Mouse (Mus musculus) erythroblast, embryonic 14.5 days (primary cell): ENCODE measurements at regions not wholly inside any gene's neighbourhood (a gene's known extent, or its start where the extent isn't known, plus 50 kb on each side); places are given as distances from the start of the nearest gene placed in this dataset.
A peak's percentile ranks its signal among the peaks of the same experiment; 100 is the strongest.

ENCODE experiments used
- H3K27me3 ChIP-seq: 2 replicates; pipeline ENCODE4 v1.6.1; 2012; ENCODE audit warnings: inconsistent platforms; ENCODE audit not compliant: control insufficient read depth
- H3K36me3 ChIP-seq: 2 replicates; pipeline ENCODE4 v1.6.1; 2012; ENCODE audit warnings: mild to moderate bottlenecking, inconsistent platforms; ENCODE audit not compliant: control insufficient read depth
- H3K4me1 ChIP-seq: 2 replicates; pipeline ENCODE4 v1.6.1; 2012; ENCODE audit warnings: inconsistent platforms; ENCODE audit not compliant: control insufficient read depth
- H3K4me3 ChIP-seq: replicated peaks from 2 replicates; pipeline ENCODE3; 2012; ENCODE audit warnings: moderate library complexity, mild to moderate bottlenecking, inconsistent platforms
- H3K9me3 ChIP-seq: 2 replicates; pipeline ENCODE4 v1.6.1; 2012; ENCODE audit warnings: low read length, inconsistent platforms, mixed read lengths; ENCODE audit not compliant: control insufficient read depth
- GATA1 ChIP-seq: IDR thresholded peaks from 2 replicates; pipeline ENCODE4 v1.6.1; 2012; ENCODE audit warnings: low read length, inconsistent platforms, mixed read lengths
- TAL1 ChIP-seq: IDR thresholded peaks from 3 replicates; pipeline ENCODE4 v1.6.1; 2012; ENCODE audit warnings: low read length, inconsistent platforms, mixed read lengths

- no peak for TF ChIP-seq TAL1
- no peak for TF ChIP-seq GATA1
These were observed 3563.9 kb upstream of the Gm7489 start for GRCm38 (mm10) chr15:50320796-50321195.

GRCm38 (mm10) chr15:50345536-50345935 is 3539.2 kb upstream of the Gm7489 start:
- TF ChIP-seq TAL1 = no peak
- TF ChIP-seq GATA1 = no peak
- Histone ChIP-seq H3K36me3 (no peaks in the 10 kb centered on the region), H3K9me3 (no peaks in the 10 kb centered on the region), H3K4me1 (no peaks in the 10 kb centered on the region), H3K4me3 (no peak overlapping the region), H3K27me3 (no peaks in the 10 kb centered on the region)

More at GRCm38 (mm10) chr15:50320796-50321195, 3563.9 kb upstream of the Gm7489 start:
- Histone ChIP-seq H3K36me3 (no peaks in the 10 kb centered on the region), H3K27me3 (no peaks in the 10 kb centered on the region), H3K4me1 (no peaks in the 10 kb centered on the region), H3K9me3 (no peaks in the 10 kb centered on the region), H3K4me3 (no peak overlapping the region)

- TF ChIP-seq TAL1 (no peak), GATA1 (no peak)
- Histone ChIP-seq H3K4me1 (no peaks in the 10 kb centered on the region), H3K4me3 (no peak overlapping the region), H3K27me3 (no peaks in the 10 kb centered on the region), H3K9me3 (no peaks in the 10 kb centered on the region), H3K36me3 (no peaks in the 10 kb centered on the region)
These were observed 3537.8 kb upstream of the Gm7489 start for GRCm38 (mm10) chr15:50346953-50347352.

- no peaks in the 10 kb centered on the region for H3K36me3 ChIP-seq
- H3K4me1 ChIP-seq = no peaks in the 10 kb centered on the region; the same call in 1 of the 2 replicates
- no peaks in the 10 kb centered on the region for H3K9me3 ChIP-seq
- no peak overlapping the region for H3K4me3 ChIP-seq
- TF ChIP-seq TAL1 (no peak), GATA1 (no peak)
- H3K27me3 ChIP-seq = no peaks in the 10 kb centered on the region
These were observed 3524.4 kb upstream of the Gm7489 start for GRCm38 (mm10) chr15:50360033-50360988.

GRCm38 (mm10) chr15:50361334-50361733 is 3523.4 kb upstream of the Gm7489 start:
- H3K9me3 ChIP-seq = no peaks in the 10 kb centered on the region
- TF ChIP-seq TAL1 = no peak
- TF ChIP-seq GATA1 = no peak

GRCm38 (mm10) chr15:50361751-50362507 is 3522.8 kb upstream of the Gm7489 start:
- no peaks in the 10 kb centered on the region for H3K36me3 ChIP-seq
- H3K9me3 ChIP-seq = no peaks in the 10 kb centered on the region
- peak overlapping the region; percentile 40 for H3K4me3 ChIP-seq
- H3K27me3 ChIP-seq = no peaks in the 10 kb centered on the region
- TF ChIP-seq GATA1 = no peak
- no peak for TF ChIP-seq TAL1
- no peaks in the 10 kb centered on the region; the same call in 1 of the 2 replicates for H3K4me1 ChIP-seq

More at GRCm38 (mm10) chr15:50361334-50361733, 3523.4 kb upstream of the Gm7489 start:
- no peaks in the 10 kb centered on the region for H3K27me3 ChIP-seq
- H3K4me1 ChIP-seq = no peaks in the 10 kb centered on the region; the same call in 1 of the 2 replicates
- H3K36me3 ChIP-seq = no peaks in the 10 kb centered on the region
- H3K4me3 ChIP-seq = no peak overlapping the region

- TF ChIP-seq GATA1 (no peak), TAL1 (no peak)
- Histone ChIP-seq H3K9me3 (no peaks in the 10 kb centered on the region), H3K4me3 (no peak overlapping the region)
These were observed 3484.5 kb upstream of the Gm7489 start for GRCm38 (mm10) chr15:50400006-50400781.

GRCm38 (mm10) chr15:50401386-50401785 is 3483.3 kb upstream of the Gm7489 start:
- Histone ChIP-seq H3K4me3 (no peak overlapping the region), H3K9me3 (no peaks in the 10 kb centered on the region)
- TF ChIP-seq GATA1 (no peak), TAL1 (no peak)

More at GRCm38 (mm10) chr15:50400006-50400781, 3484.5 kb upstream of the Gm7489 start:
- no peaks in the 10 kb centered on the region for H3K4me1 ChIP-seq
- no peaks in the 10 kb centered on the region for H3K27me3 ChIP-seq
- H3K36me3 ChIP-seq = no peaks in the 10 kb centered on the region

More at GRCm38 (mm10) chr15:50401386-50401785, 3483.3 kb upstream of the Gm7489 start:
- Histone ChIP-seq H3K4me1 (no peaks in the 10 kb centered on the region), H3K36me3 (no peaks in the 10 kb centered on the region), H3K27me3 (no peaks in the 10 kb centered on the region)
